Mouse (Mus musculus) brain, embryonic 14.5 days (tissue): ENCODE measurements at regions not wholly inside any gene's neighbourhood (a gene's known extent, or its start where the extent isn't known, plus 50 kb on each side); places are given as distances from the start of the nearest gene placed in this dataset.

Experiments used
- CTCF ChIP-seq: fragments of 200-500 bp; IDR thresholded peaks from 2 replicates; pipeline ENCODE4 v1.5.1; 2012; ENCODE audit warnings: inconsistent platforms, mild to moderate bottlenecking, moderate library complexity, borderline replicate concordance; ENCODE audit not compliant: insufficient read depth, insufficient read length; ENCODE audit errors: extremely low read depth
- POLR2A ChIP-seq: fragments of 200-500 bp; IDR thresholded peaks from 2 replicates; pipeline ENCODE4 v1.6.1; 2012; ENCODE audit warnings: mild to moderate bottlenecking, inconsistent platforms, borderline replicate concordance; ENCODE audit not compliant: poor library complexity, insufficient read depth, insufficient read length, severe bottlenecking; ENCODE audit errors: extremely low read depth

DNA sequence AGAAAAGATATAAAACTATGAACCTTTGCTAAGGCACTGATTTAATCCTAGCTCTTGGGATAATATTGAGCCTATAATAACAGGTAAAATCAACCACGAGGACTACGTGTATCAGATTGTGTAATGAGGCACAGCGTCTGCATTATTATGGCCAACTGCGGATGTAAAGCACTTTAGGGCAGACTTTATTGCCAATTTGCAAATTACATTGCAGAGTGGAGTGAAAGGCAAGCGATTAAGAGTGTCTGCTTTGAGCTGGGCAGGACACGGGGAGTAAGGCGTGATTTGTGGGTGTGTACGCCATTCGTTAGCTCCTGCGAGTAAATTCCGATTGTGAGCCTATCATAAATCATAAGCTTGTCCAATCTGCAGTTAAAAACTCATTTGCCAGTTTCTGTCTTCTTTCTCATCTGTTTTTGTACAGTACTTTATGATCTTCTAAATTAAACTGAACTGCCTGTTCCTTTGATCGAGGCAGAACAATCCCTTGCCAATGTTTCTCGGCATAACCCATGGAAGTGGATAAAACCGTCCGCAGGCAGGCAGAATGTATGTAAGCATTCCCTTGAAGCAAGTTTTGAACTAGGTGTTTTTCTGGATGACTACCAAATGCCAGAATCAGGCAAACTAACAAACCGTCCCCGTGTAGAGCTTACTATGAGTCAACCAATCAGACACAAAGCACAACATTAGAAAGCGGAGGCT lies 505.0 kb upstream of the Ccng1 start:
- TF ChIP-seq CTCF (no peak), POLR2A (no peak)
